Mouse (Mus musculus): ENCODE results near the gene Zfp607a.

DNA sequence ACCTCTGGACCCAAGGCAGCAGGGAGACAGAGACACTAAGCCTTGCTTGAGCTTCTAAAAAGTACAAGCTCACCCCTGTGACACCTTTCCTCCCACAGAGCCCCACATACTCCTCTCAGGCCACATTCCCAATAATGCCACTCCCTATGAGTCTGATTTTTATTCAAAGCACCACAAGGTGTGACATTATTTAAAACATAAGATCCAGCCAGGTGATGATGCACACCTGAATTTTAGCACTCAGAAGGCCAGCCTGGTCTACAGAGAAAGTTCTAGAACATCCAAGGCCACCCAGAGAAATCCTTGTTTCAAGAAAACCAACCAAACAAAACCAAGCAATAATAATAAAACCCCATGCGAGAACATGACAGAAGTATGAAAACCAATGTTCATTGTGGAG, at the start of gene Zfp607a:
- TF ChIP-seq POLR2A (IDR thresholded peaks at IDR 0.05; ENCODE audit: borderline replicate concordance, extremely low read depth, insufficient read depth, insufficient read length, poor library complexity, severe bottlenecking) (no peak), CTCF (IDR thresholded peaks at IDR 0.05; ENCODE audit: borderline replicate concordance, extremely low read depth, insufficient read depth, insufficient read length) (no peak)
